Mouse (Mus musculus) heart, postnatal 0 days (tissue): ENCODE data around the gene Podxl. TPM values are rescaled to one million over a fixed set of nuclear protein-coding genes. Genes with fewer than 3 reads are reported as not detected.
"Not testable (repeated sequence)": the region's sequence is repeated elsewhere in the genome, so short reads cannot be mapped to it uniquely, and the experiment has no call there.

Source experiments
- ATAC-seq: fragments of 200-750 bp; cut with Nextera tagmentation; 2 replicates; pipeline ENCODE4 v1.8.0; 2017; ENCODE audit warnings: low read depth, moderate number of reproducible peaks, moderate library complexity; ENCODE audit not compliant: insufficient read depth
- DNase-seq: peaks from one replicate; pipeline ENCODE4 v3.0.0-alpha.2; 2016; ENCODE audit warnings: low spot score
- H3K27ac ChIP-seq: fragments of 300-500 bp; sonication (generic); 2 replicates; pipeline ENCODE4 v1.5.1; 2014; ENCODE audit warnings: low read depth, mild to moderate bottlenecking
- H3K27me3 ChIP-seq: fragments of 300-500 bp; sonication (generic); 2 replicates; pipeline ENCODE4 v1.6.1; 2014; ENCODE audit warnings: low read length, mixed read lengths; ENCODE audit not compliant: control insufficient read depth, insufficient read depth
- H3K36me3 ChIP-seq: fragments of 300-500 bp; sonication (generic); replicated peaks from 2 replicates; pipeline ENCODE4 v1.6.1; 2014; ENCODE audit warnings: low read length, mixed read lengths; ENCODE audit not compliant: control insufficient read depth, insufficient read depth
- H3K4me1 ChIP-seq: fragments of 300-500 bp; sonication (generic); 2 replicates; pipeline ENCODE4 v1.6.1; 2014; ENCODE audit warnings: antibody characterized with exemption; ENCODE audit not compliant: control insufficient read depth, insufficient read depth
- H3K4me2 ChIP-seq: fragments of 300-500 bp; sonication (generic); 2 replicates; pipeline ENCODE4 v1.6.1; 2014; ENCODE audit warnings: low read depth, mild to moderate bottlenecking, low read length, moderate library complexity
- H3K4me3 ChIP-seq: fragments of 300-500 bp; sonication (generic); 2 replicates; pipeline ENCODE4 v1.5.1; 2014; ENCODE audit warnings: low read depth, low read length
- H3K9ac ChIP-seq: fragments of 300-500 bp; sonication (generic); replicated peaks from 2 replicates; pipeline ENCODE4 v1.6.1; 2014; ENCODE audit warnings: low read depth, low read length, mixed read lengths
- H3K9me3 ChIP-seq: fragments of 300-500 bp; sonication (generic); replicated peaks from 2 replicates; pipeline ENCODE4 v1.6.1; 2016; ENCODE audit warnings: low read length; ENCODE audit not compliant: control insufficient read depth
- CTCF ChIP-seq: IDR thresholded peaks from 2 replicates; pipeline ENCODE4 v1.5.1; 2016; ENCODE audit warnings: antibody characterized with exemption, control low read depth, low read depth
- EP300 ChIP-seq: IDR thresholded peaks from 2 replicates; pipeline ENCODE4 v1.6.1; 2016; ENCODE audit warnings: antibody characterized with exemption, low read depth
- WGBS: fragments of 180-500 bp; shearing (Covaris S2); extraction: QIAGEN DNeasy Blood & Tissue Kit; methylation state at CpG from one replicate; pipeline ENCODE4 v1.1.7; 2014; 5-methylcytosine and 5-hydroxymethylcytosine counted together
- polyA plus RNA-seq: library from polyadenylated mRNA; unstranded; fragments of >200 nt; fragmentation: Nextera tagmentation; extraction: Ambion mirVana; gene quantifications from 2 replicates; pipeline ENCODE4 v1.2.1, GENCODE M21; 2015
- total RNA-seq: library from RNA; depleted of rRNA; stranded (reverse); fragments of >200 nt; gene quantifications from 2 replicates; pipeline ENCODE4 v1.2.3, GENCODE M21; 2014; ENCODE audit warnings: low replicate concordance

Podxl gene
- total and polyA plus RNA-seq, 2 experiments from 2014 or later = 17.6 to 44.0 TPM

DNA sequence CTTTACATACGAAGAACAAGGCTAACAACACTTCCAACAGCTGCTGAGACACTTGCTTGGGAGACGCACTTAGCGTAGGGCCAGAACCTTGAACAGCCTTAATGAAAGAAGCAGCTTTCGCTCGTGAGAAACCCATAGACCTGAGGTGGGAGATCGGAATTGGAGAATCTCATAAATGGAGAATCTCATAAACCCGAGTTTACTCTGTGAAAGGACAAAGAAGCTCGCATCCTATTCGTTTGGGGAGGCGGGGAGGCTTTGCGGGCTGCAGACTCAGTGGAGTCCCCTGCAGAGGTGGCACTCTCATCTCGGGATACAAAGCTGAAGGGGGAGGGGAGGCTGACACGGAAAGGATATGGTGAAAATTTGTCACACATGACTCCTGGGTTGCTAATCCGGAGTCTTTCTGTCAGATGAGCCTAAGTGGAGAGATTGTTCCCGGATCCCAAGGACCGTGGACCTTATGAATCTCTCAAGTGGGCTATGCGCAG is 1.2 kb upstream of the Podxl start:
- ATAC-seq (no peak), DNase-seq (no peak)
- TF ChIP-seq EP300 (no peak), CTCF (no peak)
- Histone ChIP-seq H3K4me2 (peak overlapping the region; percentile 94), H3K4me3 (peak overlapping the region; percentile 63; the same call in 1 of the 2 replicates), H3K27ac (no peak overlapping the region), H3K9me3 (no peaks in the 10 kb centered on the region), H3K27me3 (peaks cover 8% of the 10 kb centered on the region), H3K36me3 (no peaks in the 10 kb centered on the region), H3K9ac (no peak overlapping the region), H3K4me1 (no peaks in the 10 kb centered on the region; the same call in 1 of the 2 replicates)
- 14% methylated on average over 17 of the region's 17 CpGs for WGBS

DNA sequence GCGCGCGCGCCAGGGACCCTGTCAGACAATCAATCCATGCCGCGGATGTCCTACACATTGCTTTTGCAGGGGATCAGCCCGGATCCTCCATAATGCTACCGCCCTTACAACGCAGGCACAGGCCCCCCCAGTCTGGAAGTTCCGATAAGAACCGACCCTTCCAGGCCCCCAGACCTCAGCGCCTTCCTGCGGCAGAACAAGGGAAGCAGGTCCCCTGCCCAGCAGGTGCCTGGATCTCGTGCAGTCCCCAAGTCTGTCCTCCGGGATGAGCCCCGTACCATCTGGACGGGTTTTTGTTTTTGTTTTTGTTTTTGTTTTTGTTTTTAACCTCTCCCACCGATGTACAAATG is 376 bp upstream of the Podxl start:
- Histone ChIP-seq H3K4me3 (peak overlapping the region; percentile 63), H3K27ac (peak overlapping the region; percentile 41; the same call in 1 of the 2 replicates), H3K27me3 (peaks cover 8% of the 10 kb centered on the region), H3K9me3 (no peaks in the 10 kb centered on the region), H3K36me3 (no peaks in the 10 kb centered on the region), H3K4me1 (no peaks in the 10 kb centered on the region; the same call in 1 of the 2 replicates), H3K4me2 (peak overlapping the region; percentile 94), H3K9ac (peak overlapping the region; percentile 67; the same call in 1 of the 2 replicates)
- DNase-seq = no peak
- WGBS = 1% methylated on average over 18 of the region's 18 CpGs
- no peak for TF ChIP-seq CTCF
- no peak for TF ChIP-seq EP300
- ATAC-seq = no peak

DNA sequence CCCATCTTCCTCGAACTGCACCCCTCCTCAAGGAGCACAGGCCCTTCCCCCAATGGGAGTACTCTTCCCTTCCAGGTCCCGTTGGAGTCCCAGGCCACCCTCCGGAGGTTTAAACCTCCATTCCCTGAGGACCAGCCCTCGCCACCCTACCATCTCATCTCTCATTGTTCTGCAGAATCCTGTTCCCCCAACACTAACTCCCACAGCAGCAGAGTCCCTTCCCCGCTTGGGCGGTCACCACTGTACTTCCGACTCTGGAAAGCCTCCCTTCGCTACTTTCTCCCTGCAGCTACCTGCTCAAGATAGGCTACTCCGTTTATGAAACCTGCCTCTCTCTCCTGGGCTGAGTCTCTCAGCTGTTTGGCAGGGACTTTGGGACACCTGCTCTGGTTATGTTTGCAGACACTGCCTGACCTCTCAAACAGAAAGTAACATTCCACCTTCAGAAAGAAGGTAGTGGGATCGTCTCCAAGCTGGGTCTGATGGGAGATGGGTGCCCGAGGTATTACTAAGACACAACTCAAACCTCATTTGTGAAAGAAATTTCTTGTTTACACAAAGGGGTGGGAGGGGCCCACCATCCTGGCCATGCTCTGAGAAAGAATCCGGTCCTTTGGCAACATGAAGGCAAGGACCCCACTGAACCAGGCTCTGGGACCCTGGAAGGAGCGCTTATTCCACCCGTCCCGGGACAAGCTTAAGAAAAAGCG is 1.3 kb downstream of the Podxl start:
- Histone ChIP-seq H3K27me3 (peaks cover 8% of the 10 kb centered on the region), H3K4me1 (no peaks in the 10 kb centered on the region; the same call in 1 of the 2 replicates), H3K9me3 (no peaks in the 10 kb centered on the region), H3K4me2 (peak overlapping the region; percentile 94), H3K4me3 (peak overlapping the region; percentile 63), H3K27ac (peak overlapping the region; percentile 66), H3K9ac (peak overlapping the region; percentile 67), H3K36me3 (no peaks in the 10 kb centered on the region)
- WGBS = 18% methylated on average over 16 of the region's 16 CpGs
- no peak for TF ChIP-seq EP300
- no peak for TF ChIP-seq CTCF
- DNase-seq = no peak
- ATAC-seq = no peak

DNA sequence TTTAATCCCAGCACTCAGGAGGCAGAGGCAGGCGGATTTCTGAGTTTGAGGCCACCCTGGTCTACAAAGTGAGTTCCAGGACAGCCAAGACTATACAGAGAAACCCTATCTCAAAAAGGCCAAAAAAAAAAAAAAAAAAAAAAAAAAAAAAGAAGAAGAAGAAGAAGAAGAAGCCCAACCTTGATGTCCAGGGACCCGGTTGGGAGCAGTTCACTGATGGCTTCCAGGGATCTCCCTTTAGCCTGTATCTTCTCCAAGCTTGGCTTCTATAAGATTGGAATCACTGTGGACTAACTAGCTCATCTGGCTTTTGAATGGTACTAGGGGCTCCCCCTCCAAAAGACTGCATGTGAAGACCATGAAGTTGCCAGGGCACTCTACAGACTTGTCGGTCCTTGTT is 1.8 kb downstream of the Podxl start:
- 54% methylated on average over 3 of the region's 3 CpGs for WGBS
- not testable (repeated sequence) for H3K9me3 ChIP-seq, H3K27ac ChIP-seq, ATAC-seq, H3K36me3 ChIP-seq, H3K4me1 ChIP-seq, H3K27me3 ChIP-seq, DNase-seq
- H3K4me2 ChIP-seq = peak overlapping the region; percentile 94
- H3K9ac ChIP-seq = 0 out of 2 replicates have a peak overlapping the region, but pooled peaks have one; percentile 67
- H3K4me3 ChIP-seq = peak overlapping the region; percentile 63

DNA sequence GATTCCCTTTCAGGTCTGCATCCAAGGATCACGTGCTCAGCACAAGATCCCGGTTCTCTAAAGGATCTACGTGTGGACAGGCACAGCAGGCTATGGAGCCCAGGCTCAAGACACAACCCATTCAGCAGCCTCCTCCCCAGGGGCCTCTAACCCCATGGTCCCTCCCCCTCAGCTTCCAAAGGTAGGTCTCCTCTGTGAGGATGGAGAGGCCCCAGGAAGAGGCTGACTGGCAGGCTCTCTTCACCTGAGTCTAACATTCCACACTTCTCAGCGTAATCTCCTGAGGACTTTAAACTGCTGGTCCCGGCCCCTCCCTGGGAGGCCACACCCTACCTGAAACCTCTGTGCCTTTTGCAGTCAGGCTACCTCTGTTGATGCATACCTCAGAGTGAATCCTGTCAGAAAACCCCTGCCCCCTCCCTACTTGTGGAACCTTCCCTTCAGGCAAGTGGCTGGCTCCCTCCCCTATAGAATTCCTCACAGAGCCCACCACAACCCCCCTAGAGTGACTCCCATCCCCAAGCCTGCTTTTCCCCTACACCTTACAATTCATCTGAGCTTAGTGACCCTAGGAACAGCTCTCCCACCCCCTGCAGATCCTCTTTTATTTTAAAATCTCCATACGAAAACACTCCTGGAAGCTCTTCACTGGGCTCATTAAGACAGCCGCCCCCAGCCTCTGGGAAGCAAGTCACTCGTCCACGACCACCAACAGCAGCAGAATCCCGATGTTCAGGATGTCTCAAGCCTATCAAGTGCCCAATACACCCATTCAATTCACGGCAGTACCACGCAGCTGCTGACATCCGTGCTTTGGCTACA is 3.4 kb downstream of the Podxl start:
- Histone ChIP-seq H3K9ac (no peak overlapping the region), H3K27me3 (peaks cover 8% of the 10 kb centered on the region), H3K4me3 (0 out of 2 replicates have a peak overlapping the region, but pooled peaks have one; percentile 11), H3K4me2 (peak overlapping the region; percentile 94), H3K36me3 (no peaks in the 10 kb centered on the region), H3K9me3 (no peaks in the 10 kb centered on the region), H3K27ac (no peak overlapping the region), H3K4me1 (no peaks in the 10 kb centered on the region; the same call in 1 of the 2 replicates)
- no peak for DNase-seq
- no peak for TF ChIP-seq EP300
- TF ChIP-seq CTCF = no peak
- 38% methylated on average over 13 of the region's 13 CpGs for WGBS
- no peak for ATAC-seq
